Mouse (Mus musculus) heart, embryonic 16.5 days (tissue): ENCODE measurements around the gene Gm37240. TPM values are rescaled to one million over a fixed set of nuclear protein-coding genes. Genes with fewer than 3 reads are reported as not detected.

Experiments
- ATAC-seq: fragments of 200-750 bp; cut with Nextera tagmentation; replicated peaks from 2 replicates; pipeline ENCODE4 v1.8.0; 2017; ENCODE audit warnings: moderate number of reproducible peaks; ENCODE audit not compliant: insufficient read depth, low FRiP score; ENCODE audit errors: extremely low read depth
- H3K27ac ChIP-seq: fragments of 300-500 bp; sonication (generic); 2 replicates; pipeline ENCODE4 v1.5.1; 2014; ENCODE audit warnings: mild to moderate bottlenecking, low read length, control low read depth, moderate library complexity
- H3K27me3 ChIP-seq: fragments of 300-500 bp; sonication (generic); 2 replicates; pipeline ENCODE4 v1.6.1; 2014; ENCODE audit warnings: low read length, mixed read lengths; ENCODE audit not compliant: control insufficient read depth, insufficient read depth
- H3K36me3 ChIP-seq: fragments of 300-500 bp; sonication (generic); 2 replicates; pipeline ENCODE4 v1.6.1; 2014; ENCODE audit not compliant: control insufficient read depth, insufficient read depth
- H3K4me1 ChIP-seq: fragments of 300-500 bp; sonication (generic); 2 replicates; pipeline ENCODE4 v1.6.1; 2014; ENCODE audit warnings: low read length, mixed read lengths; ENCODE audit not compliant: control insufficient read depth, insufficient read depth
- H3K4me2 ChIP-seq: fragments of 300-500 bp; sonication (generic); 2 replicates; pipeline ENCODE4 v1.6.1; 2014; ENCODE audit warnings: low read depth, mild to moderate bottlenecking, control low read depth, low read length
- H3K4me3 ChIP-seq: fragments of 300-500 bp; sonication (generic); 2 replicates; pipeline ENCODE4 v1.5.1; 2014; ENCODE audit warnings: mild to moderate bottlenecking, control low read depth, low read length
- H3K9ac ChIP-seq: fragments of 300-500 bp; sonication (generic); 2 replicates; pipeline ENCODE4 v1.6.1; 2014; ENCODE audit warnings: low read length, control low read depth
- H3K9me3 ChIP-seq: fragments of 300-500 bp; sonication (generic); replicated peaks from 2 replicates; pipeline ENCODE4 v1.6.1; 2016; ENCODE audit warnings: low read length; ENCODE audit not compliant: control insufficient read depth
- WGBS: fragments of 180-500 bp; shearing (Covaris S2); extraction: QIAGEN DNeasy Blood & Tissue Kit; methylation state at CpG from one replicate; pipeline ENCODE4 v1.1.7; 2014; 5-methylcytosine and 5-hydroxymethylcytosine counted together
- polyA plus RNA-seq: library from polyadenylated mRNA; unstranded; fragments of >200 nt; fragmentation: Nextera tagmentation; extraction: Ambion mirVana; gene quantifications from 2 replicates; pipeline ENCODE4 v1.2.1, GENCODE M21; 2015

The Gm37240 gene
- polyA plus RNA-seq, 1 experiment from 2014 or later, result 18.4 TPM

GRCm38 (mm10) chr3:85369847-85370246, 517.5 kb downstream of the Gm37240 start:
- no peak overlapping the region for H3K4me3 ChIP-seq
- H3K4me1 ChIP-seq, result peaks cover 31% of the 10 kb centered on the region
- no peak for ATAC-seq
- H3K27me3 ChIP-seq, result no peaks in the 10 kb centered on the region
- no peak overlapping the region for H3K9ac ChIP-seq
- no peak overlapping the region for H3K4me2 ChIP-seq
- H3K27ac ChIP-seq, result peak overlapping the region; percentile 59; the same call in 1 of the 2 replicates
- H3K9me3 ChIP-seq, result peaks cover 2% of the 10 kb centered on the region
- no peaks in the 10 kb centered on the region; the same call in 1 of the 2 replicates for H3K36me3 ChIP-seq
- 80% methylated on average over 9 of the region's 10 CpGs for WGBS

DNA sequence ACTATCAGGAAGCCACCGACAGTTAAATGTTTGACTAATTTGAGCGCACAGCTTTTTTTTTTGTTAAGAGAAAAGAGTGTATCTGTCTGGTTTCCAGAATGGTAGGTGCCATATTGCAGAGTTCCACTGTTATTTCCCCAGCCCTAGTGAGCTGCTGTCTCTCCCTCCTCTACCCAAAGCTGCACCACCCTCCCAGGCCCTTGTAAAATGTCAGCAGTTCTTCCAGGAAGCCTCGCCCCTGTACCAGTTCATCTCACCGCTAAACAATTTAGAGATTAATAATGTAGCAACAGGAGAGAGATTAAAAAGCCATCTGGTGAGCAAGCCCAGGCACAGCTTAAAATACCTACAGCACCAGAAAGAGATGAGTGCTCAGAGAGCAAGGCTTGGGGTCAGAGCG, 518.2 kb downstream of the Gm37240 start:
- 42% methylated on average over 5 of the region's 5 CpGs for WGBS
- no peak overlapping the region for H3K4me2 ChIP-seq
- H3K9ac ChIP-seq, result no peak overlapping the region
- ATAC-seq, result peak; percentile 80
- H3K36me3 ChIP-seq, result no peaks in the 10 kb centered on the region
- no peaks in the 10 kb centered on the region for H3K27me3 ChIP-seq
- H3K4me1 ChIP-seq, result peaks cover 31% of the 10 kb centered on the region
- no peak overlapping the region for H3K4me3 ChIP-seq
- H3K9me3 ChIP-seq, result 0 out of 2 replicates have a peak, but pooled peaks cover under 1% of the 10 kb centered on the region
- peak overlapping the region; percentile 59 for H3K27ac ChIP-seq

GRCm38 (mm10) chr3:85368354-85369120, 518.8 kb downstream of the Gm37240 start:
- no peak overlapping the region for H3K9ac ChIP-seq
- ATAC-seq, result no peak
- no peaks in the 10 kb centered on the region for H3K27me3 ChIP-seq
- H3K36me3 ChIP-seq, result no peaks in the 10 kb centered on the region
- 63% methylated on average over 16 of the region's 16 CpGs for WGBS
- H3K9me3 ChIP-seq, result 0 out of 2 replicates have a peak, but pooled peaks cover 2% of the 10 kb centered on the region
- peak overlapping the region; percentile 59 for H3K27ac ChIP-seq
- H3K4me3 ChIP-seq, result no peak overlapping the region
- H3K4me2 ChIP-seq, result no peak overlapping the region
- H3K4me1 ChIP-seq, result peaks cover 31% of the 10 kb centered on the region

DNA sequence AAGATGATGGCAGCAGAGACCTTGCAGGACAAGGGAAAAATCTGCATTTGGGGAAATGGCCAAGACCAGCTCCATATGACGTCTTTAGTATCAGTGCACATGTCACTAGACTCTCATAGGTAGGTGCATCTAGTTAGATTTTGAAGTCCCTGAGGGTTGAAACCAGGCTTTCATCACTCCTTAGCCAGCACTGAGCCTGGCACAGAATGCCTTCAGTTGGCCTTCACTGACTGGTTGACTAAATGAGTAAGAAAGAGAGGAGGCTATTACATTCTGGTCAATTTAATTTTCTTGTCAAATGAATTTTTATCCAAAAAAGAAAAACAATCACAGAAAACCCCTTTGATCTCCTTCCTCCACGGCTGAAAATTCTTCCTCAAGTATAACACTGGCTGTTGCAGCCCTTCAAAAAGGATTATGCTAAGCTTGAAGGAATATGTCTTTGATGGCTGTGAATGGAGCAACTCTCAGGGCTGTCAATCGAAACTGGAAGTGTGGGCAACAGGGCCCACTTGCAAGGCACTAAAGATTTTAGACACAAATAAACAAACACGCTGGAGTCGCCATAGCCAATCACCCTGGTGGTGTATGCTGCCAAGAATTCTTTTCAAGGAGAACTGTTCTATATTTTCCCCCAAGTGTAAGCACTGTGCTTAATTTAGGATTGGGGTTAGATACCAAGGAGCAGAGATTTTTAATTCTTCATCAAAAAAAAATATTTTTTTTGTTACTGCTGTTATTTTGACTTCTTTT, 522.6 kb downstream of the Gm37240 start:
- H3K36me3 ChIP-seq, result no peaks in the 10 kb centered on the region

GRCm38 (mm10) chr3:85362883-85363282, 524.4 kb downstream of the Gm37240 start:
- peaks cover 15% of the 10 kb centered on the region; the same call in 1 of the 2 replicates for H3K4me1 ChIP-seq
- no peak overlapping the region for H3K4me3 ChIP-seq
- ATAC-seq, result peak; percentile 86
- H3K36me3 ChIP-seq, result no peaks in the 10 kb centered on the region
- H3K9me3 ChIP-seq, result 0 out of 2 replicates have a peak, but pooled peaks cover 2% of the 10 kb centered on the region
- WGBS, result 41% methylated on average over 7 of the region's 7 CpGs
- peak overlapping the region; percentile 72 for H3K27ac ChIP-seq
- H3K9ac ChIP-seq, result no peak overlapping the region
- no peaks in the 10 kb centered on the region for H3K27me3 ChIP-seq
- no peak overlapping the region for H3K4me2 ChIP-seq

More for the DNA sequence above, 522.6 kb downstream of the Gm37240 start:
- H3K4me3 ChIP-seq, result no peak overlapping the region
- H3K9ac ChIP-seq, result no peak overlapping the region
- no peak for ATAC-seq
- H3K27me3 ChIP-seq, result no peaks in the 10 kb centered on the region
- no peak overlapping the region for H3K27ac ChIP-seq
- H3K4me2 ChIP-seq, result no peak overlapping the region
- H3K9me3 ChIP-seq, result 0 out of 2 replicates have a peak, but pooled peaks cover 2% of the 10 kb centered on the region
- 47% methylated on average over 5 of the region's 5 CpGs for WGBS
- H3K4me1 ChIP-seq, result peaks cover 26% of the 10 kb centered on the region

- Histone ChIP-seq H3K4me3 (no peak overlapping the region), H3K4me2 (no peak overlapping the region), H3K9me3 (no peaks in the 10 kb centered on the region), H3K9ac (no peak overlapping the region), H3K27ac (no peak overlapping the region), H3K36me3 (no peaks in the 10 kb centered on the region), H3K27me3 (no peaks in the 10 kb centered on the region), H3K4me1 (no peaks in the 10 kb centered on the region)
- WGBS, result 81% methylated on average over 3 of the region's 3 CpGs
- ATAC-seq, result no peak
Observed at GRCm38 (mm10) chr3:85356373-85356772, 530.9 kb downstream of the Gm37240 start.

GRCm38 (mm10) chr3:85348021-85348420, 539.3 kb downstream of the Gm37240 start:
- no peaks in the 10 kb centered on the region for H3K4me1 ChIP-seq
- H3K36me3 ChIP-seq, result no peaks in the 10 kb centered on the region
- no peak overlapping the region for H3K4me2 ChIP-seq
- no peak for ATAC-seq
- no peak overlapping the region for H3K4me3 ChIP-seq
- H3K27ac ChIP-seq, result no peak overlapping the region
- H3K9me3 ChIP-seq, result no peaks in the 10 kb centered on the region
- 69% methylated on average over 6 of the region's 6 CpGs for WGBS
- no peak overlapping the region for H3K9ac ChIP-seq
- H3K27me3 ChIP-seq, result no peaks in the 10 kb centered on the region

DNA sequence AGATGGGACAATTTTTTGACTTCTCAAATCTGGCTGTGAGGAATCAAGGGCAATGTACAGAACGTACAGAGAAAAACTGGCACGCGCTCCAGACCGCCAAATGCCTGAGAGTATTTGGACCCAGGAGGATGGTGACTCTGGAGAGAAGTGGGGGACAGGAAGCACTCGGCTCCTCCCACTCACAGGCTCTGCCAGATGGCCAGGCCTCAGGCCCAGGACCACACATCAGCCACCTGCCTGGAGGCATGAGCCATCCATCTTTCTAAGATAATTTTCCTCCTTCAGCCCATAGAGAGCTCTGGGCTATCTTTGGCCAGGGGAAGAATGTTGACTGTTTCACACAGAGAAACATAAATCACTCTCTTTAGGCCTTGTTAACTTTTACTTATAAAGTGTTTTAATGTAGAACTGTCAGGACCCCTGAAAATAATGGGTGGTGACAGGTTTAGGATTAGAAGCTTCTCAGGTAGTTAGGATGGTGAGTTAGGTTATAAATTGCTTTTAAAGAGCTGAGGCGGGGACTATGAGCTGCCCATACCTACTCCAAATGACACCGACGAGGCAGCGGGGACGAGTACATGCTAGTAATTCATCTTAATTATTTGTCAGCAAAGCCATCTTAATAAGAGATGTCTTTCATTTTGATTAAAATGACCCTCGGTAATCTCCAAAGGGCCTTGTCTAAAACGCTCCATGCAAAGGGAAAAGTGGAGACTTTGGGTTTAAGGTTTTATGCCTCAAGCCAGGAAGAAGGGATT, 546.0 kb downstream of the Gm37240 start:
- Histone ChIP-seq H3K36me3 (no peaks in the 10 kb centered on the region), H3K27me3 (no peaks in the 10 kb centered on the region), H3K4me2 (no peak overlapping the region), H3K9ac (no peak overlapping the region), H3K27ac (peak overlapping the region; percentile 55), H3K4me3 (no peak overlapping the region), H3K9me3 (no peaks in the 10 kb centered on the region), H3K4me1 (peaks cover 16% of the 10 kb centered on the region)
- ATAC-seq, result peak; percentile 61
- 69% methylated on average over 12 of the region's 12 CpGs for WGBS
